Mouse (Mus musculus) retina, postnatal 7 days (tissue): ENCODE results near the gene 1700014D04Rik.
"Not testable (repeated sequence)": the region's sequence is repeated elsewhere in the genome, so short reads cannot be mapped to it uniquely, and the experiment has no call there.

Source experiments
- DNase-seq: peaks from one replicate; pipeline ENCODE4 v3.0.0-alpha.2; 2012; ENCODE audit warnings: low read depth, low spot score

The 1700014D04Rik gene

GRCm38 (mm10) chr13:59746711-59747110 is at the start of gene 1700014D04Rik:
Gene 1700014D04Rik (minus strand): TSS chr13:59746752.
- no peak for DNase-seq

DNA sequence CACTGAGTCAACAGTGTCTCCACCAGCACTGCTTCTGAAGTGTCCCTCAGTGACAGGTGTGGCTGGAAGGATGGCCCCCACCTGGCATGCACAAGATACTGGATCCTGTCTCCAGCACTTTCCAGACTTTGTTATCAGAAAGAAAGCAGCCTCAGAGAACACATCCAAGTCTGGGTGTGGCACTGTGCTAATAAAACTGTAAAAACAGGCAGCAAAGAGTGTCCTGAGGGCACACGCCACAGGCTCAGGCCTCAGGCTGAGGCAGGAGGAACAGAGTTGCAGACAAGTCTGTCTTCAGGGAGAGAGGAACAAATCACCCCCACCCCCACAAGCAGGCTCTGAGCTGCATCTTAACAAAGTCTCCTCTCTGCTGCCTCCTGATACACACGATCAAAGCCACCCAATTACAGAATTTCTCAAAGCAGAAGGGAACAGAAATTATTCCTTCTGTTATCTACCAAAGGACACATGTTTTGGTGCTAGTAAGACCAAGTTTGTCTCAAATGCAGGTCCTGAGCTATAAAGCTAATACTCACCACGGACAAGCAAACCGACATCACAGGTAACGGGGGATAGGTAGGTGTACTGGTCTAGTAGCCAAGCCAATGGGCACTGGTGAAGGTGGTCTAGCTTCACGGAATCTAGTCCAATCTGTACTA is 49.4 kb upstream of the 1700014D04Rik start:
- no peak for DNase-seq

DNA sequence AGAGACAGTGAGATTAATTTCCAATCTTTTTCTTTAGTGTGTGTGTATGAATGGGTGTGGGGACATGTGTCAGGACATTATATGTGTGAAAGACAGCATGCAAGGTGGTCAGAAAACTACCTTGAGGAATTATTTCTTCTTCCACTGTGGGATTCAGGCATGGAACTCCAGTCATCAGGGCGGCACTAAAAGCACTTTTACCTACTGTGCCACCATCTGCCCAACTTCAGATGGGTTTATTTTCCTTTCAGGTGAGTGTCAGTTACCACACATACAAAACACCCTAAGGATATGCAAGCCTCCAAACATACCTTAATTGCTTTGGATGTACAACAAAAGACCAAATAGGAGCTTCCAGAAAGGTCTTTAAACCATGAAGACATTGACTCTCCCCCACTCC is 48.2 kb upstream of the 1700014D04Rik start:
- no peak for DNase-seq

- DNase-seq = no peak
Observed at GRCm38 (mm10) chr13:59782145-59782544, 35.6 kb upstream of the 1700014D04Rik start, which contains the start of gene Gm49354. Gene Gm49354 (minus strand): TSS chr13:59782245.

DNA sequence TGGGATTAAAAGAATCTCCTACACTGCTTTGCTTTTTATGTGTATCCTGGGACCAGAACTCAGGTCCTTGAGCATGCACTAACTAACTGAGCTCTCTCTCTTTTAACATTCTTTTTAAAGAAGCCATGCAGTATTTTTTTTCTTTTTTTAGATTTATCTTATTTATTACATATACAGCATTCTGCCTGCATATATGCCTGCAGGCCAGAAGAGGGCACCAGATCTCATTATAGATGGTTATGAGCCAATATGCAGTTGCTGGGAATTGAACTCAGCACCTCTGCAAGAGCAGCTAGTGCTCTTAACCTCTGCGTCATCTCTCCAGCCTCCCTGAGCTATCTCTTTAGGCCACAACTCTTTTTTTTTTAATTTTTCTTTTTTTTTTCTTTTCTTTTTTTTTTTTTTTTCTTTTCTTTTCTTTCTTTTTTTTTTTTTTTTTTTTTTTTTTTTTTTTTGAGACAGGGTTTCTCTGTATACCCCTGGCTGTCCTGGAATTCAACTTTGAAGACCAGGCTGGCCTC is 33.3 kb upstream of the 1700014D04Rik start:
- not testable (repeated sequence) for DNase-seq

DNA sequence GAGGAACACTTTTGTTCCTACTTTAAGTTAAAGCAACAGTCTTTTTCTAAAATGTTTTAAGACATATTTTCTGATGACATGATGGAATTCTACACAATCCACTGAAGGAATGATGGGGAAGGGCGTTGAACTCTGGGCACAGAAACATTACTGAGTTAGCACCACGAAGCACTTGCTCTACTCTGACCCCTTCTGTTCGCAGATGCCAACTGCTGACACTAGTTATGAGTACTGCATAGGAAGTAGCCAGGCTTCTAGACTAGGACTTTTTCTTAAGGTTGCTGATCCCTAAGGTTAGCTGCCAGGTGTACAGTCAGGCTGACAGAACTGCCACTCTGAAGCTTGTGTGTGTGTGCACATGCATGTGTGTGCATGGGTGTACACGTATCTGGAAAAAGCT is 32.7 kb upstream of the 1700014D04Rik start:
- no peak for DNase-seq

- DNase-seq = no peak
Observed at GRCm38 (mm10) chr13:59775168-59775567, 28.6 kb upstream of the 1700014D04Rik start.

GRCm38 (mm10) chr13:59771257-59771656 is 24.7 kb upstream of the 1700014D04Rik start:
- no peak for DNase-seq

GRCm38 (mm10) chr13:59770847-59771246 is 24.3 kb upstream of the 1700014D04Rik start:
- DNase-seq = no peak

- DNase-seq = peak; percentile 66
Observed at GRCm38 (mm10) chr13:59770164-59770562, 23.6 kb upstream of the 1700014D04Rik start.

- peak; percentile 96 for DNase-seq
Observed at GRCm38 (mm10) chr13:59769296-59770163, 23.0 kb upstream of the 1700014D04Rik start, which contains the start of gene Isca1. Gene Isca1 (minus strand): TSS chr13:59769810.

- DNase-seq = no peak
Observed at GRCm38 (mm10) chr13:59768531-59768930, 22.0 kb upstream of the 1700014D04Rik start.

DNA sequence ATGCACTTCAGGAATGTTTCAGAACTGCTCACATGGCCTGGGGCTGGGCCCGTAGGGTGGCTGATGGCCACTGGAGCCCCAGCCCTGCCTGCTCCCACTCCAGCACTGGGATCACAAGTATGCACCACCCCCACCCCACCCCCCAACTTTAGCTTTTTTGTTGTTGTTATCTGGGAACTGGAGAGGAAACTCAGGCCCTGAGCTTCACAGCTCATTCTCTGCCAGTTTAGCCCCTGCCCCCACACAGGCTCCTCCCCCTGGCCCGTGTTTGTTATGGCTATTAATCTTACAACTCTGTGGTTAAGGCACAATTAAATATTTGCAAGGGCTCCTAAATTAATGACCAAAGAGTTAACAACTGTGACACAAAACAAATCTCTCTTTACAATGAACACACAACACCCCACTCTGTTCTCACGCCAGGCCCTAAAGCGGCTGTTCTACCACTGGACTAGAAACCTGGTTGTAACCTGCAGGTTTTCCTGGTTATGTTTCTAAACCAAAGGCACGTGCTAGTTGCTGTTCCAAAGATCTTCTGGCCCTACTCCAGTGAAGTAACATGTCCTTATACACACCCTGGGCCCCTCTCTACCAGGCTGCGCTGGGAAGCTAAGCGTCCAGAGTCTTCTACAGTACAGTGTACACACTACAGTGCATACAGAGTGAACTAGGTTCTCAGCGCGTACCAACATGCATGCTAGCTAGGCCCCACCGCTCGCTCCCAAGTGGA is 20.4 kb upstream of the 1700014D04Rik start:
- DNase-seq = no peak

DNA sequence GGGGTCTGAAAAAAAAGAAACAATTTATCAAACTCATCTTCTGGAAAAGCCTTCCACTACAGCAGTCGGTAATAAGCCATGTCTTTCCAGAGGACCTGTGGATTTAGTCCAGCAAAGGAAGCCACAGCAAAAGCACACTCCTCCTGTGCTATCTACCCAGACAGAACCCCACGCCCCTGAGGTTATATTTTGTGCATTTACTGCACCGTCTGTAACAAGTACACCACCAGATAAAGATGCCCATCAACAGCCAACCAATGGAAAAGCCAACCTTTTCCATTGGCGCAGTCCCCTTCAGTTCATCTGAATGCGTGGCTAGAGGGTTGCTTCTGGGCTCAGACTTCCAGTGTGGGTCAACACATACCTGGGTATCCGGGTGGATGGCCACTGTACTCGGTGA is 16.2 kb upstream of the 1700014D04Rik start:
- DNase-seq = no peak

DNA sequence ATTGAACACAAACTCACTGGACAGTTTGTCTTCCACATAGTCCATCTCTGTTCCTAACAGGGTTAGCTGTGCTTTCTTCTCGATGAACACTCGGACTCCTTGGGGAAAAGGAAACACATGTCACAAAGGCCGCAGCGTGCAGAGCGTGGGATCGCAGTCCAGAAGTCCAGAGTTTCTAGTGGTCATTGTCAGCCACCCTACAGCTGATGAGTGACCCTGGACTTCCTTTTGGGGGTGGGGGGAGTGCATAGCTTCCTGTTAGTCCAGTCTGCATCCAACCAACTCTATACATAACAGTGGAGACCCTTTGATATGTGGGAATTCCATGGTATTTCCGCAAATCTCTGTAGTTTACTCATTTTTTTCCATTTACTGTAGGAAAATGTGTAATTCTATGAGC is 10.4 kb upstream of the 1700014D04Rik start:
- DNase-seq = no peak

DNA sequence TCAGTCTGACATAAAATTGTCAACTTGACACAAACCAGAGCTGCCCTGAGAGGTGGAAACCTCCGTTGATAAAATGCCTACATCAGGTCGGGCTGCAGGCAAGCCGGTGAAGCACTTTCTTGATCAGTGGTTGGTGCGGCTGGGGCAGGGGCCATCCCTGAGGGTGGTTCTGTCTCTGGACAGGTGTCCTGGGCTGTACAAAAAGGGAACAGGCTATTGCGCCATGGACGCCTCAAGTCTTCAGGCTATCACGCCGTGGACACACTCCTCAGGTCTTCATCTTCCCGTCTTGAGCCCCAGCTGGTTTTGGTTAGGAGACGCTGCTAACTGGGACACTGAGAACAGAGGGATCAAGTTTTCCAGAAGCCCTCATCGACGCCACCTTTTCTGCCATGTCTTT is 3.8 kb upstream of the 1700014D04Rik start:
- DNase-seq = no peak

DNA sequence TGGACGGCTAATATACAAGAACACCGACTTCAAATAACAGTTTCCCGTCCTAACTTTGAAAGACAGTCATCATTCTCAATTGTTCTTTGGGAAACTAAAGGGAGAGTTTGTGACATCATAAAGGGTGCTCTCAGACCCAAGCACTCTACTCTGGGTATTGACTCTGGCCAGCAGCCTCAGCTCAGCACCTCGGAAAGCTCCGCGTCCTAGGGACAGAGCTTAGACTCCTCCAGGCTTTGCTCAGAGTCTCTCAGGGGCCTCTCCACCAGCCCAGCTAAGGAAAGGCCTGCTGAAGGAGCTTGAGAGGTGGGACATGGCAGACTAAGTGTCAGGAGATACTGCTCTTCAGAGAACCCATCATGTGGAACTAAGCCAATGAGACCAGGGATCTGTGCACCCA is 388 bp downstream of the 1700014D04Rik start:
- no peak for DNase-seq

- DNase-seq = no peak
Observed at GRCm38 (mm10) chr13:59745462-59745861, 1.1 kb downstream of the 1700014D04Rik start.

GRCm38 (mm10) chr13:59741697-59742096 is 4.9 kb downstream of the 1700014D04Rik start:
- DNase-seq = no peak

DNA sequence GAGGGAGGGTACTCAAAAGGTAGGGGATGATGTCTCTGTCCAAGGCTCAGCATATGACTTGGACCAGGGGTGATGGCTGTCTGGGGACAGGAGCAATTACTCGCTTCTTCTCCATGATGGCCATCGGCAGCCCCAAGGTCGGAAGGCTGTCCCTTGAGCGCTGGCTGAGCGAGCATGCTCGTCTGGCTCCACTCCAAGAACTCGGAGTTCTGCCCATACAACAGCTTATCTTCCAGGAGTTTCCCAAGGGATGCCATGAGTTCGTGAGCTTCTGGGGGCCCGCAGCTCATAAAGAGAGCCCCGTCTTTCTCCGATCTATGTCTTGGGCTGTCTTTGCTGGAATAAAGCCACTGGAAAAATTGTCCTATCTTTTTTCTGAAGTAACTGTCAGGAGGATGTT is 5.5 kb downstream of the 1700014D04Rik start:
- DNase-seq = no peak

DNA sequence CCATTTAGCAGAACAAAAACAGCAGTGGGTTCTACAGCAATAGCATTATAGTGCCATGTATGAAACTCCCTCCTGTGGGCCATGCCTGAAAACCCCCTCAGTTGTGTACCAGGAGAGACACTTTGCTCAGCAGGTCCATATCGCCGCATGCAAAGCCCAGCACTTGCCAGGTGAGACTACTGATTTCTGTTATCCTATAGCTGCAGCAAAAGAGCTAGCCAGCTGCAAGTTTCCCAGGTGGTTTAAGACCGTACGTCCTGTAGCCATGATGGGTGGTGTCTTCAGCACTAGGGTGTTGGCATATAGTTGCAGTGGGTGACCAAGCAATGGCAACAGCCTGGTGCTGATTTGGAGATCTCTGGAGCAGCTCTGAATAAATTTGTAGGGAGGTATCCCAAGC is 7.2 kb downstream of the 1700014D04Rik start:
- DNase-seq = no peak

GRCm38 (mm10) chr13:59738455-59738854 is 8.1 kb downstream of the 1700014D04Rik start:
- DNase-seq = no peak
